Mouse (Mus musculus) intestine, postnatal 0 days (tissue): ENCODE results near the gene Dnajc28. TPM values are rescaled to one million over a fixed set of nuclear protein-coding genes. Genes with fewer than 3 reads are reported as not detected.

Experiments
- ATAC-seq: fragments of 200-750 bp; cut with Nextera tagmentation; 2 replicates; pipeline ENCODE4 v1.8.0; 2017; ENCODE audit warnings: mild to moderate bottlenecking, moderate TSS enrichment, moderate library complexity
- H3K27ac ChIP-seq: fragments of 300-500 bp; sonication (generic); 2 replicates; pipeline ENCODE4 v1.5.1; 2014; ENCODE audit warnings: mild to moderate bottlenecking, low read depth, low read length, moderate library complexity
- H3K27me3 ChIP-seq: fragments of 300-500 bp; sonication (generic); replicated peaks from 2 replicates; pipeline ENCODE4 v1.6.1; 2014; ENCODE audit warnings: low read length, mixed read lengths; ENCODE audit not compliant: control insufficient read depth, insufficient read depth
- H3K36me3 ChIP-seq: fragments of 300-500 bp; sonication (generic); 2 replicates; pipeline ENCODE4 v1.6.1; 2014; ENCODE audit warnings: mild to moderate bottlenecking, moderate library complexity; ENCODE audit not compliant: control insufficient read depth, insufficient read depth
- H3K4me1 ChIP-seq: fragments of 300-500 bp; sonication (generic); replicated peaks from 2 replicates; pipeline ENCODE4 v1.6.1; 2014; ENCODE audit warnings: antibody characterized with exemption, low read length, mixed read lengths; ENCODE audit not compliant: control insufficient read depth, insufficient read depth
- H3K4me2 ChIP-seq: fragments of 300-500 bp; sonication (generic); replicated peaks from 2 replicates; pipeline ENCODE4 v1.6.1; 2014; ENCODE audit warnings: low read depth, mild to moderate bottlenecking, moderate library complexity
- H3K4me3 ChIP-seq: fragments of 300-500 bp; sonication (generic); 2 replicates; pipeline ENCODE4 v1.5.1; 2014; ENCODE audit warnings: low read depth, low read length
- H3K9ac ChIP-seq: fragments of 300-500 bp; sonication (generic); 2 replicates; pipeline ENCODE4 v1.6.1; 2014; ENCODE audit warnings: mild to moderate bottlenecking, low read depth, low read length
- H3K9me3 ChIP-seq: fragments of 300-500 bp; sonication (generic); 2 replicates; pipeline ENCODE4 v1.6.1; 2016; ENCODE audit warnings: mixed run types; ENCODE audit not compliant: control insufficient read depth
- CTCF ChIP-seq: sonication (generic); IDR thresholded peaks from 2 replicates; pipeline ENCODE4 v1.5.1; 2016; ENCODE audit warnings: low read depth, mild to moderate bottlenecking, control low read depth, antibody characterized with exemption, moderate library complexity
- WGBS: fragments of 180-500 bp; shearing (Covaris S2); extraction: QIAGEN DNeasy Blood & Tissue Kit; methylation state at CpG from one replicate; pipeline ENCODE4 v1.1.7; 2014; 5-methylcytosine and 5-hydroxymethylcytosine counted together
- polyA plus RNA-seq: library from polyadenylated mRNA; unstranded; fragments of >200 nt; fragmentation: Nextera tagmentation; extraction: Ambion mirVana; gene quantifications from 2 replicates; pipeline ENCODE4 v1.2.1, GENCODE M21; 2015

Dnajc28 gene
- polyA plus RNA-seq, 1 experiment from 2014 or later = 1.5 TPM

- no peak for TF ChIP-seq CTCF
- H3K27ac ChIP-seq = no peak overlapping the region
- H3K4me1 ChIP-seq = no peaks in the 10 kb centered on the region
Observed at GRCm38 (mm10) chr16:91578980-91579720, 39.7 kb downstream of the Dnajc28 start.

DNA sequence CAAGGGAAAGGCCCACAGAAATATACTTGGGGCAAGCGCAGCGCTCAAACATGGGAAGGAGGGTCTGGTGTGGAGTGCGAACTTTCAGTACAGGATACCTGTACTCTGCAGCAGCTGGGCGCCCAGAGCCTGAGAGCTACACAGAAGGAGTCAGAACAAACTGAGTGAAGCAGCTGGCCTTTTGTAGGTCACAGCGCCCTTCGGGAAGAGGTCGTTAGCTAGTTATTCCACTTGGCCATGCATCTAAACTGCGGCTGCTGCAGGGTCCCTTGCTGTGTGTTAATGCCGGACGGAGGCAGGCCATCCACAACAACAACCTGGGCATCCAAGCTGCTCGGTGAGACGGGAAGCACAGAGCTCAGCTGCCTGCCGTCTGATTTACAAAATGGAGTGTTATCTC, 43.7 kb downstream of the Dnajc28 start:
- 82% methylated on average over 13 of the region's 13 CpGs for WGBS
- Histone ChIP-seq H3K27ac (no peak overlapping the region), H3K27me3 (no peaks in the 10 kb centered on the region), H3K9ac (no peak overlapping the region), H3K4me3 (no peak overlapping the region), H3K4me1 (no peaks in the 10 kb centered on the region), H3K4me2 (no peak overlapping the region), H3K36me3 (peaks cover 8% of the 10 kb centered on the region; the same call in 1 of the 2 replicates), H3K9me3 (no peaks in the 10 kb centered on the region)
- no peak for ATAC-seq
- TF ChIP-seq CTCF = no peak

More at GRCm38 (mm10) chr16:91578980-91579720, 39.7 kb downstream of the Dnajc28 start:
- WGBS = 71% methylated on average over 14 of the region's 14 CpGs
- ATAC-seq = no peak
- Histone ChIP-seq H3K9me3 (no peaks in the 10 kb centered on the region), H3K4me3 (no peak overlapping the region), H3K9ac (no peak overlapping the region), H3K36me3 (peaks cover 17% of the 10 kb centered on the region), H3K27me3 (no peaks in the 10 kb centered on the region), H3K4me2 (no peak overlapping the region)

DNA sequence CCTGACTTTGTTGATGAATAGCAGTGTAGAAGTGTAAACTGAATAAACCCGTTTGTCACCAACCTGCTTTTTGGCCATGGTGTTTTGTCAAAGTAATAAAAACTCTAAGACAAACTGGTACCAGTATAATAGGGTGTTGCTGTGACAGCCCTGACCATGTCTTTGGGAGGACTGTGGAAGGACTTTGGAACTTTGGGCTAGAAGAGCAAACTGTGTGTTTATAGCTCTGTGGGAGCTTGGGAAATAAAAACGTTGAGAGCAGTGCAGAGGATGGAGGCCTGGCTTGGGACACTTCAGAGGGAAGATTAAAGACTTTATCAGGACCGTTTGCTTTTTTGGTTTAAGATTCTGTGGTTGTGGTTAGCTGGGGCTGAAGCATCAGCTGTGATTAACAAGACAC, 47.7 kb downstream of the Dnajc28 start:
- Histone ChIP-seq H3K9ac (no peak overlapping the region), H3K4me3 (no peak overlapping the region), H3K36me3 (no peaks in the 10 kb centered on the region; the same call in 1 of the 2 replicates), H3K4me2 (no peak overlapping the region), H3K4me1 (no peaks in the 10 kb centered on the region), H3K27me3 (no peaks in the 10 kb centered on the region), H3K27ac (no peak overlapping the region), H3K9me3 (no peaks in the 10 kb centered on the region)
- TF ChIP-seq CTCF = no peak
- 19% methylated on average over 3 of the region's 3 CpGs for WGBS
- no peak for ATAC-seq

GRCm38 (mm10) chr16:91568960-91569359, 49.9 kb downstream of the Dnajc28 start:
- H3K4me1 ChIP-seq = 0 out of 2 replicates have a peak, but pooled peaks cover 5% of the 10 kb centered on the region

DNA sequence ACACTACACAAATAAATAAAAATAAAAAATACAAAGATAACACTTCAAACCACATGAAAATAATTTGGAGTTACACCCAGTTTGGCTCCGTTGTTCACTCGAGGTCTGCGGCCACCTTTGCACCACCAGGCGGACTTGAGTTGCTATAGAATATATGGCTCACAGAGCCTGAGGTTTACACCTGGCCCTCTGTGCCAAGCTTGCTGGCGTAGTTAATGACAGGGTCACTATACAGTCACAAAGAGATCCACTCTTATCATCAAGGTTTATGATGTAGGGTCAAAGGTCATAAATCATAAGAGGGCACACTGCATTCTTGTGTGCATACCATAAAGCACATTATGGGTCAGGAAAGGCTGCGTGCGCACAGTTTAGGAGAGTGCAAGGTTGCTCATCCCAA, 52.8 kb downstream of the Dnajc28 start:
- peak; percentile 81 for ATAC-seq

More at GRCm38 (mm10) chr16:91568960-91569359, 49.9 kb downstream of the Dnajc28 start:
- Histone ChIP-seq H3K4me3 (no peak overlapping the region), H3K27me3 (no peaks in the 10 kb centered on the region), H3K9ac (no peak overlapping the region), H3K9me3 (no peaks in the 10 kb centered on the region), H3K4me2 (no peak overlapping the region), H3K27ac (no peak overlapping the region), H3K36me3 (peaks cover 5% of the 10 kb centered on the region; the same call in 1 of the 2 replicates)
- ATAC-seq = no peak
- WGBS = 77% methylated on average over 10 of the region's 10 CpGs
- no peak for TF ChIP-seq CTCF

GRCm38 (mm10) chr16:91565292-91565951, 53.4 kb downstream of the Dnajc28 start:
- no peak for TF ChIP-seq CTCF
- peak; percentile 5; the same call in 1 of the 2 replicates for ATAC-seq
- H3K27ac ChIP-seq = peak overlapping the region; percentile 75

More for the DNA sequence above, 52.8 kb downstream of the Dnajc28 start:
- 0 out of 2 replicates have a peak, but pooled peaks cover 5% of the 10 kb centered on the region for H3K4me1 ChIP-seq
- no peaks in the 10 kb centered on the region for H3K9me3 ChIP-seq
- 27% methylated on average over 7 of the region's 7 CpGs for WGBS
- no peak overlapping the region for H3K4me3 ChIP-seq
- peak overlapping the region; percentile 75 for H3K27ac ChIP-seq
- H3K27me3 ChIP-seq = no peaks in the 10 kb centered on the region
- H3K4me2 ChIP-seq = peak overlapping the region; percentile 32; the same call in 1 of the 2 replicates
- peak; percentile 41 for TF ChIP-seq CTCF
- peaks cover 34% of the 10 kb centered on the region for H3K36me3 ChIP-seq
- no peak overlapping the region for H3K9ac ChIP-seq

More at GRCm38 (mm10) chr16:91565292-91565951, 53.4 kb downstream of the Dnajc28 start:
- Histone ChIP-seq H3K36me3 (peaks cover 40% of the 10 kb centered on the region), H3K9ac (no peak overlapping the region), H3K4me2 (peak overlapping the region; percentile 32), H3K27me3 (no peaks in the 10 kb centered on the region), H3K9me3 (no peaks in the 10 kb centered on the region), H3K4me1 (0 out of 2 replicates have a peak, but pooled peaks cover 5% of the 10 kb centered on the region), H3K4me3 (no peak overlapping the region)
- 33% methylated on average over 9 of the region's 9 CpGs for WGBS
